ENCODE assay signal across 7 mouse cellular contexts in the genomic region with DNA sequence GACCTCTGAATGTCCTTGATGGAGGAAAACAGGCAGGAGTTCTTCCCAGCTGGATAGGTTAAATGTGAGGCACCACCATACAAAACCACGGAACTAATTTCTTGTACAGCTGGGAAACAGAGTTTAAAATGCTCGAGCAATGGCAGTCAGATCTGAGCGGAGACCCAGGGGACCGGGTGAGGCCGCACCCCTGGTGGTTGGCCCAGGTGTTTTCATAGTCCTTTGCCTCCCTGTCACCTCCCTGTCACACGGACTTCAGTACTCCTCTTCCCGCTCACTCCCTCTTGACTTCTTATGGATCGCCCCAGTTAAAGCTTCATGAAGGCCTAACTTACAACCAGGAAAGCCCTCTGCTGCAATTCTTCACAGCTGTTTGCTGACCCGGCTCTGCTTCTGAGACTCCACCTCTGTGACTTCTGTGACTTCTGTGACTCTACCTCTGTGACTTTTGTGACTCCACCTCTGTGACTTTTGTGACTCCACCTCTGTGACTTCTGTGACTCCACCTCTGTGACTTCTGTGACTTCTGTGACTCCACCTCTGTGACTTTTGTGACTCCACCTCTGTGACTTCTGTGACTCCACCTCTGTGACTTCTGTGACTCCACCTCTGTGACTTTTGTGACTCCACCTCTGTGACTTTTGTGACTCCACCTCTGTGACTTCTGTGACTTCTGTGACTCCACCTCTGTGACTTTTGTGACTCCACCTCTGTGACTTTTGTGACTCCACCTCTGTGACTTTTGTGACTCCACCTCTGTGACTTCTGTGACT.
DNase-seq lines count a peak whose midpoint lies in the region; ATAC-seq and TF ChIP-seq lines count a peak whose summit lies in the region.
"Not testable (repeated sequence)": the region's sequence is repeated elsewhere in the genome, so short reads cannot be mapped to it uniquely, and the experiment has no call there.

No protein-coding gene starts in this region.

- H3K9me3 ChIP-seq in E14TG2a.4 (ENCODE audit: low read length); heart, embryonic 16.5 days (replicated peaks; ENCODE audit: control insufficient read depth, low read length); liver, embryonic 14.5 days (ENCODE audit: control insufficient read depth, low read length): not testable (repeated sequence)

- 0 out of 2 replicates have a peak, but pooled peaks have one; percentile 4 for TF ChIP-seq EP300 in liver, embryonic 14.5 days (IDR thresholded peaks at IDR 0.05; ENCODE audit: low read depth)

- WGBS in heart, embryonic 16.5 days, result 76% methylated on average over 9 of the region's 9 CpGs
- WGBS in liver, embryonic 14.5 days (ENCODE audit: insufficient replicate concordance), result 70% methylated on average over 9 of the region's 9 CpGs
- WGBS in small intestine, adult 2 months, result 52% methylated on average over 9 of the region's 9 CpGs

- ATAC-seq in heart, embryonic 16.5 days (replicated peaks; ENCODE audit: extremely low read depth, insufficient read depth, low FRiP score); liver, embryonic 14.5 days (ENCODE audit: insufficient read depth): not testable (repeated sequence)

- H3K4me1 ChIP-seq in E14TG2a.4 (replicated peaks; ENCODE audit: low read depth, low read length), result peaks cover 18% of the 10 kb centered on the region
- peaks cover 11% of the 10 kb centered on the region for H3K4me1 ChIP-seq in heart, embryonic 16.5 days (ENCODE audit: control insufficient read depth, insufficient read depth, low read length)
- not testable (repeated sequence) for H3K4me1 ChIP-seq in liver, embryonic 14.5 days (replicated peaks; ENCODE audit: control insufficient read depth in 2 of 2, insufficient read depth in 2 of 2, low read length in 1 of 2); small intestine, adult 2 months (ENCODE audit: control insufficient read depth, insufficient read depth, insufficient read length, low read length); testis, adult 2 months (ENCODE audit: control insufficient read depth, insufficient read depth, low read length)

- not testable (repeated sequence) for H3K36me3 ChIP-seq in E14TG2a.4 (ENCODE audit: insufficient read depth, low read length); heart, embryonic 16.5 days (ENCODE audit: control insufficient read depth, insufficient read depth); liver, embryonic 14.5 days (replicated peaks; ENCODE audit: control insufficient read depth, insufficient read depth, low read depth); small intestine, adult 2 months (ENCODE audit: control insufficient read depth, insufficient read depth, low read length); testis, adult 2 months (ENCODE audit: control insufficient read depth, insufficient read depth, low read length)

- not testable (repeated sequence) for TF ChIP-seq CTCF in E14TG2a.4 (conservative IDR thresholded peaks at IDR 0.05; ENCODE audit: low read length); gastrocnemius, adult 2 months (IDR thresholded peaks at IDR 0.05); liver, embryonic 14.5 days (IDR thresholded peaks at IDR 0.05; ENCODE audit: low read depth); small intestine, adult 2 months (IDR thresholded peaks at IDR 0.05; ENCODE audit: extremely low read depth, insufficient read length, insufficient replicate concordance, low read depth, low read length); testis, adult 2 months (IDR thresholded peaks at IDR 0.05; ENCODE audit: control insufficient read depth, insufficient read depth, insufficient replicate concordance, low read depth, low read length)

- intact Hi-C loops in gastrocnemius, adult 2 months (cut with DNase I), result not testable (repeated sequence)

- not testable (repeated sequence) for H3K27me3 ChIP-seq in E14TG2a.4 (ENCODE audit: insufficient read depth, low read length); heart, embryonic 16.5 days (ENCODE audit: control insufficient read depth, insufficient read depth, low read length); liver, embryonic 14.5 days (ENCODE audit: control insufficient read depth, insufficient read depth, low read length); small intestine, adult 2 months (ENCODE audit: control insufficient read depth, insufficient read depth, low read length); testis, adult 2 months (ENCODE audit: control insufficient read depth, insufficient read depth, low read length)

- TF ChIP-seq POLR2A in small intestine, adult 2 months (IDR thresholded peaks at IDR 0.05; ENCODE audit: low read depth, low read length); testis, adult 2 months (IDR thresholded peaks at IDR 0.05; ENCODE audit: control insufficient read depth, low read depth, low read length): not testable (repeated sequence)

- peak overlapping the region; percentile 57 for H3K27ac ChIP-seq in gastrocnemius, adult 2 months
- H3K27ac ChIP-seq in heart, embryonic 16.5 days (ENCODE audit: low read length), result peak overlapping the region; percentile 46
- H3K27ac ChIP-seq in liver, embryonic 14.5 days, result not testable (repeated sequence)
- peak overlapping the region; percentile 36; the same call in 1 of the 2 replicates for H3K27ac ChIP-seq in small intestine, adult 2 months (ENCODE audit: insufficient read depth, low read depth, low read length)
- peak overlapping the region; percentile 54 for H3K27ac ChIP-seq in testis, adult 2 months (ENCODE audit: control insufficient read depth, insufficient read depth, low read depth, low read length)

- not testable (repeated sequence) for H3K4me2 ChIP-seq in heart, embryonic 16.5 days (ENCODE audit: low read depth, low read length)
- peak overlapping the region; percentile 24; the same call in 1 of the 2 replicates for H3K4me2 ChIP-seq in liver, embryonic 14.5 days (ENCODE audit: low read depth)

- not testable (repeated sequence) for H3K9ac ChIP-seq in heart, embryonic 16.5 days (ENCODE audit: low read length); liver, embryonic 14.5 days (replicated peaks)

- H3K4me3 ChIP-seq in E14TG2a.4 (replicated peaks; ENCODE audit: low read length), result 0 out of 2 replicates have a peak overlapping the region, but pooled peaks have one; percentile 23
- peak overlapping the region; percentile 32 for H3K4me3 ChIP-seq in gastrocnemius, adult 2 months
- H3K4me3 ChIP-seq in heart, embryonic 16.5 days (ENCODE audit: low read length), result 0 out of 2 replicates have a peak overlapping the region, but pooled peaks have one; percentile 3
- H3K4me3 ChIP-seq in liver, embryonic 14.5 days (ENCODE audit: insufficient read depth in 1 of 2, low read depth in 2 of 2, low read length in 2 of 2), result not testable (repeated sequence)
- H3K4me3 ChIP-seq in small intestine, adult 2 months (ENCODE audit: low read depth, low read length), result peak overlapping the region; percentile 60
- peak overlapping the region; percentile 81 for H3K4me3 ChIP-seq in testis, adult 2 months (ENCODE audit: control insufficient read depth, low read depth, low read length)

- peak; percentile 58 for DNase-seq in ZHBTc4 (ENCODE audit: low read depth, low spot score)
- not testable (repeated sequence) for DNase-seq in gastrocnemius, adult 2 months
- peak in 2 of 3 experiments; percentile 19 to 24 for DNase-seq in liver, embryonic 14.5 days (ENCODE audit: low read depth in 3 of 3, low spot score in 3 of 3)
